Mouse (Mus musculus): ENCODE data around the gene Cercam.
A peak's percentile ranks its signal among the peaks of the same experiment; 100 is the strongest.
"Not testable (repeated sequence)": the region's sequence is repeated elsewhere in the genome, so short reads cannot be mapped to it uniquely, and the experiment has no call there.

The Cercam gene

GRCm38 (mm10) chr2:29897366-29897765, 28.4 kb downstream of the Cercam start:
- DNase-seq (ENCODE audit: low spot score in 2 of 2), result no peak

- no peak for DNase-seq (ENCODE audit: low spot score in 2 of 2)
These were observed 29.1 kb downstream of the Cercam start for GRCm38 (mm10) chr2:29898081-29898480.

- DNase-seq (ENCODE audit: low spot score in 2 of 2), result no peak
These were observed 33.2 kb downstream of the Cercam start for GRCm38 (mm10) chr2:29902194-29902593.

GRCm38 (mm10) chr2:29908171-29908570, 39.2 kb downstream of the Cercam start:
- not testable (repeated sequence) for DNase-seq (ENCODE audit: low spot score in 2 of 2)

- DNase-seq (ENCODE audit: low spot score in 2 of 2), result no peak
These were observed 41.1 kb downstream of the Cercam start for GRCm38 (mm10) chr2:29910042-29910441.

- no peak for DNase-seq (ENCODE audit: low spot score in 2 of 2)
These were observed 48.7 kb downstream of the Cercam start for GRCm38 (mm10) chr2:29917621-29918020.

GRCm38 (mm10) chr2:29922011-29922410, 53.0 kb downstream of the Cercam start:
- DNase-seq (ENCODE audit: low spot score in 2 of 2), result peak in 1 of 2 experiments; percentile 31

GRCm38 (mm10) chr2:29926542-29926941, 57.6 kb downstream of the Cercam start:
- DNase-seq (ENCODE audit: low spot score in 2 of 2), result no peak

GRCm38 (mm10) chr2:29930506-29930905, 61.5 kb downstream of the Cercam start:
- DNase-seq (ENCODE audit: low spot score in 2 of 2), result no peak

GRCm38 (mm10) chr2:29931194-29931593, 62.2 kb downstream of the Cercam start:
- no peak for DNase-seq (ENCODE audit: low spot score in 2 of 2)
